Mouse (Mus musculus): ENCODE measurements around the gene Bank1.

Bank1 gene

GRCm38 (mm10) chr3:136007081-136007828, 318.6 kb downstream of the Bank1 start:
- DNase-seq (ENCODE audit: low spot score): no peak

All from ovary, postnatal 14 days (tissue).